Mouse (Mus musculus) midbrain, embryonic 13.5 days (tissue): ENCODE data around the gene Ppp1r1a. TPM values are rescaled to one million over a fixed set of nuclear protein-coding genes. Genes with fewer than 3 reads are reported as not detected.

Experiments
- ATAC-seq: fragments of 200-750 bp; cut with Nextera tagmentation; 2 replicates; pipeline ENCODE4 v1.8.0; 2017; ENCODE audit warnings: mild to moderate bottlenecking, moderate TSS enrichment, moderate library complexity
- H3K27ac ChIP-seq: fragments of 300-500 bp; sonication (generic); 2 replicates; pipeline ENCODE4 v1.5.1; 2015; ENCODE audit warnings: inconsistent platforms, mild to moderate bottlenecking, moderate library complexity
- H3K27me3 ChIP-seq: fragments of 300-500 bp; sonication (generic); 2 replicates; pipeline ENCODE4 v1.6.1; 2015; ENCODE audit warnings: mild to moderate bottlenecking, inconsistent platforms
- H3K36me3 ChIP-seq: fragments of 300-500 bp; sonication (generic); 2 replicates; pipeline ENCODE4 v1.6.1; 2015; ENCODE audit warnings: mild to moderate bottlenecking, inconsistent platforms
- H3K4me1 ChIP-seq: fragments of 300-500 bp; sonication (generic); replicated peaks from 2 replicates; pipeline ENCODE4 v1.6.1; 2015; ENCODE audit warnings: inconsistent platforms
- H3K4me2 ChIP-seq: fragments of 300-500 bp; sonication (generic); replicated peaks from 2 replicates; pipeline ENCODE4 v1.6.1; 2015; ENCODE audit warnings: moderate library complexity, mild to moderate bottlenecking, inconsistent platforms
- H3K4me3 ChIP-seq: fragments of 300-500 bp; sonication (generic); replicated peaks from 2 replicates; pipeline ENCODE4 v1.5.1; 2015; ENCODE audit warnings: mild to moderate bottlenecking, inconsistent platforms
- H3K9ac ChIP-seq: fragments of 300-500 bp; sonication (generic); replicated peaks from 2 replicates; pipeline ENCODE4 v1.6.1; 2015; ENCODE audit warnings: mild to moderate bottlenecking, inconsistent platforms
- H3K9me3 ChIP-seq: fragments of 300-500 bp; sonication (generic); 2 replicates; pipeline ENCODE4 v1.6.1; 2016; ENCODE audit warnings: mild to moderate bottlenecking, inconsistent platforms
- WGBS: fragments of 180-500 bp; shearing (Covaris S2); methylation state at CpG from one replicate; pipeline ENCODE4 v1.1.7; 2015; 5-methylcytosine and 5-hydroxymethylcytosine counted together
- polyA plus RNA-seq: library from polyadenylated mRNA; unstranded; fragments of >200 nt; fragmentation: Nextera tagmentation; extraction: Ambion mirVana; gene quantifications from 2 replicates; pipeline ENCODE4 v1.2.1, GENCODE M21; 2015

The Ppp1r1a gene
- polyA plus RNA-seq, 1 experiment from 2014 or later, result 86.8 TPM

DNA sequence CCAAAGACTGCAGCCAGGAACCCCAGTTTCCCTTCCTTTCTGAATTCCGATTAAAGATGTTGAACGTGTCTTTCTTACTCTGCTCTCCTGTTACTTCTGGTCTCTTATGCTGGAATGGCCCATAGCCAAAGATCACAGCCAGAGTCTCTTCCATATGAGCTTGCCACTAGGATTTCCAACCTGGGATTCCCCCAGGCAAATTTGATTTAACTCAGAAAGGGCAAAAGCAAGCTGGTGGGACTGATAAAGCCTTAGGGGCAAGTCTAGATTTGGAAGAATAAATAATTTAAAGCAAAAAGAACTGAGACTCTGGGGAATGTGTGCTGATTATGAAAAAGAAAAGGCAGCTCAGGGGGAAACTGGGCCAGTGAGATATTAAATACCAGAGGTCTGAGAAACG, 52.7 kb downstream of the Ppp1r1a start:
- WGBS, result 55% methylated on average over 3 of the region's 3 CpGs
- ATAC-seq, result 0 out of 2 replicates have a peak, but pooled peaks have one; percentile 26
- Histone ChIP-seq H3K4me2 (no peak overlapping the region), H3K27me3 (no peaks in the 10 kb centered on the region; the same call in 1 of the 2 replicates), H3K4me1 (peaks cover 28% of the 10 kb centered on the region), H3K27ac (peak overlapping the region; percentile 73), H3K36me3 (no peaks in the 10 kb centered on the region), H3K9me3 (no peaks in the 10 kb centered on the region), H3K4me3 (no peak overlapping the region), H3K9ac (no peak overlapping the region)

DNA sequence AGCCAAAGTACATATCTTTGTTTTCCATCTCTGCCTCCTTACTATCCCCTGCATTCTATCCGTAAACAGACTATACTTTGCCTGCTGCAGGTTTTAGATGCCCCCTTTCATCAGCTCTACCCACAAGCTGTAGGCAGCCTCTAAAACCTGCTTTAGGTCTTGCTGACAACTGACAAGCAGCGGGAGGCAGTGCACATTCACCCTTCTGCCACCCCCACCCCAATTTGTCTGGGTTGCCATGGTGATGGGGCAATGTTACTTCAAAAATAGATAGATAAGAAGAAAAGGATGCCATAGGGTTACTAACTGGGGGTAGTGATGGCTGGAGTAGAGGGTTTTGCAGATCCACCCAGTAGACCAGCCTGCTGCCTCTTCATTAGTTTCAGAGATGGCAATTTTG, 53.3 kb downstream of the Ppp1r1a start:
- Histone ChIP-seq H3K4me3 (no peak overlapping the region), H3K4me2 (no peak overlapping the region), H3K27me3 (no peaks in the 10 kb centered on the region; the same call in 1 of the 2 replicates), H3K27ac (peak overlapping the region; percentile 73), H3K9me3 (no peaks in the 10 kb centered on the region), H3K36me3 (no peaks in the 10 kb centered on the region), H3K4me1 (peaks cover 28% of the 10 kb centered on the region), H3K9ac (no peak overlapping the region)
- WGBS, result 40% methylated on average over 2 of the region's 2 CpGs
- ATAC-seq, result peak; percentile 53; the same call in 1 of the 2 replicates

- H3K36me3 ChIP-seq, result no peaks in the 10 kb centered on the region
- H3K27ac ChIP-seq, result no peak overlapping the region
- H3K9me3 ChIP-seq, result no peaks in the 10 kb centered on the region
- H3K4me2 ChIP-seq, result no peak overlapping the region
- H3K9ac ChIP-seq, result 0 out of 2 replicates have a peak overlapping the region, but pooled peaks have one; percentile 19
- H3K4me3 ChIP-seq, result no peak overlapping the region
- ATAC-seq, result peak; percentile 67
- 0% methylated on average over 1 of the region's 1 CpGs for WGBS
- no peaks in the 10 kb centered on the region; the same call in 1 of the 2 replicates for H3K27me3 ChIP-seq
- peaks cover 28% of the 10 kb centered on the region for H3K4me1 ChIP-seq
Observed at GRCm38 (mm10) chr15:103482488-103482887, 55.3 kb downstream of the Ppp1r1a start.

Other genes starting within 250 kb of the Ppp1r1a start
- 0.18 and 0.94 TPM in 2 replicates for gene Gpr84, start 227.4 kb downstream of the Ppp1r1a start, polyA plus RNA-seq
- gene Zfp385a, start 197.9 kb downstream of the Ppp1r1a start, polyA plus RNA-seq, result 15.1 and 17.9 TPM in 2 replicates
- 6.8 and 7.8 TPM in 2 replicates for gene Itga5, start 171.2 kb downstream of the Ppp1r1a start, polyA plus RNA-seq
- gene Gtsf1, start 107.5 kb downstream of the Ppp1r1a start, polyA plus RNA-seq, result not detected in 2 replicates
- not detected in 2 replicates for gene Gtsf2, start 89.5 kb downstream of the Ppp1r1a start, polyA plus RNA-seq
- gene Nckap1l, start 84.2 kb downstream of the Ppp1r1a start, polyA plus RNA-seq, result 1.2 and 1.8 TPM in 2 replicates
- 67.5 and 70.8 TPM in 2 replicates for gene Pde1b, start 35.0 kb downstream of the Ppp1r1a start, polyA plus RNA-seq
- not detected in 2 replicates for gene Glycam1, start 27.1 kb upstream of the Ppp1r1a start, polyA plus RNA-seq
- gene Mucl1, start 217.5 kb upstream of the Ppp1r1a start, polyA plus RNA-seq, result not detected in 2 replicates